Mouse (Mus musculus) neural tube, embryonic 11.5 days (tissue): ENCODE results near the gene Nxf1. TPM values are rescaled to one million over a fixed set of nuclear protein-coding genes. Genes with fewer than 3 reads are reported as not detected.

ENCODE experiments used
- ATAC-seq: fragments of 200-750 bp; cut with Nextera tagmentation; 2 replicates; pipeline ENCODE4 v1.8.0; 2017; ENCODE audit warnings: moderate number of reproducible peaks, mild to moderate bottlenecking, moderate TSS enrichment, moderate library complexity; ENCODE audit not compliant: insufficient read depth, low FRiP score, low TSS enrichment
- DNase-seq: peaks from one replicate; pipeline ENCODE4 v3.0.0-alpha.2; 2015; ENCODE audit warnings: low spot score
- H3K27ac ChIP-seq: fragments of 300-500 bp; sonication (generic); 2 replicates; pipeline ENCODE4 v1.5.1; 2014; ENCODE audit warnings: low read depth, mild to moderate bottlenecking, low read length
- H3K27me3 ChIP-seq: fragments of 300-500 bp; sonication (generic); 2 replicates; pipeline ENCODE4 v1.6.1; 2014; ENCODE audit warnings: mild to moderate bottlenecking, low read length, mixed read lengths; ENCODE audit not compliant: control insufficient read depth, insufficient read depth
- H3K36me3 ChIP-seq: fragments of 300-500 bp; sonication (generic); 2 replicates; pipeline ENCODE4 v1.6.1; 2014; ENCODE audit warnings: mild to moderate bottlenecking, low read length, moderate library complexity, mixed read lengths; ENCODE audit not compliant: control insufficient read depth, insufficient read depth
- H3K4me1 ChIP-seq: fragments of 300-500 bp; sonication (generic); 2 replicates; pipeline ENCODE4 v1.6.1; 2014; ENCODE audit warnings: low read length, mixed read lengths; ENCODE audit not compliant: control insufficient read depth, insufficient read depth
- H3K4me2 ChIP-seq: fragments of 300-500 bp; sonication (generic); 2 replicates; pipeline ENCODE4 v1.6.1; 2014; ENCODE audit warnings: low read depth, mild to moderate bottlenecking, moderate library complexity
- H3K4me3 ChIP-seq: fragments of 300-500 bp; sonication (generic); 2 replicates; pipeline ENCODE4 v1.5.1; 2014; ENCODE audit warnings: low read depth, low read length
- H3K9ac ChIP-seq: fragments of 300-500 bp; sonication (generic); 2 replicates; pipeline ENCODE4 v1.6.1; 2014; ENCODE audit warnings: mild to moderate bottlenecking, low read length
- H3K9me3 ChIP-seq: fragments of 300-500 bp; sonication (generic); 2 replicates; pipeline ENCODE4 v1.6.1; 2016; ENCODE audit warnings: low read length; ENCODE audit not compliant: control insufficient read depth
- WGBS: fragments of 180-500 bp; shearing (Covaris S2); extraction: QIAGEN DNeasy Blood & Tissue Kit; methylation state at CpG from one replicate; pipeline ENCODE4 v1.1.7; 2014; 5-methylcytosine and 5-hydroxymethylcytosine counted together
- microRNA-seq: library from miRNA; unstranded; fragments of <30 nt; microRNA quantifications from one replicate; pipeline ENCODE4, GENCODE M21; 2016
- polyA plus RNA-seq: library from polyadenylated mRNA; unstranded; fragments of >200 nt; fragmentation: Nextera tagmentation; extraction: Ambion mirVana; gene quantifications from 2 replicates; pipeline ENCODE4 v1.2.1, GENCODE M21; 2014

The Nxf1 gene
- polyA plus RNA-seq, 1 experiment from 2014 or later, result 245 TPM

GRCm38 (mm10) chr19:8817001-8817400 is 60.1 kb downstream of the Nxf1 start:
- Histone ChIP-seq H3K4me1 (peaks cover 22% of the 10 kb centered on the region), H3K27me3 (no peaks in the 10 kb centered on the region), H3K9ac (no peak overlapping the region), H3K4me2 (no peak overlapping the region; the same call in 1 of the 2 replicates), H3K9me3 (no peaks in the 10 kb centered on the region), H3K4me3 (no peak overlapping the region), H3K27ac (no peak overlapping the region), H3K36me3 (peaks cover 9% of the 10 kb centered on the region; the same call in 1 of the 2 replicates)
- no peak for DNase-seq
- WGBS, result 87% methylated on average over 3 of the region's 3 CpGs
- ATAC-seq, result no peak

- H3K9ac ChIP-seq, result peak overlapping the region; percentile 58
- ATAC-seq, result no peak
- H3K36me3 ChIP-seq, result peaks cover 5% of the 10 kb centered on the region; the same call in 1 of the 2 replicates
- DNase-seq, result no peak
- H3K27me3 ChIP-seq, result no peaks in the 10 kb centered on the region
- H3K27ac ChIP-seq, result peak overlapping the region; percentile 98
- H3K4me1 ChIP-seq, result peaks cover 30% of the 10 kb centered on the region
- 31% methylated on average over 14 of the region's 14 CpGs for WGBS
- H3K9me3 ChIP-seq, result no peaks in the 10 kb centered on the region
- peak overlapping the region; percentile 98 for H3K4me2 ChIP-seq
- H3K4me3 ChIP-seq, result peak overlapping the region; percentile 88
Observed at GRCm38 (mm10) chr19:8818301-8818798, 61.5 kb downstream of the Nxf1 start.

DNA sequence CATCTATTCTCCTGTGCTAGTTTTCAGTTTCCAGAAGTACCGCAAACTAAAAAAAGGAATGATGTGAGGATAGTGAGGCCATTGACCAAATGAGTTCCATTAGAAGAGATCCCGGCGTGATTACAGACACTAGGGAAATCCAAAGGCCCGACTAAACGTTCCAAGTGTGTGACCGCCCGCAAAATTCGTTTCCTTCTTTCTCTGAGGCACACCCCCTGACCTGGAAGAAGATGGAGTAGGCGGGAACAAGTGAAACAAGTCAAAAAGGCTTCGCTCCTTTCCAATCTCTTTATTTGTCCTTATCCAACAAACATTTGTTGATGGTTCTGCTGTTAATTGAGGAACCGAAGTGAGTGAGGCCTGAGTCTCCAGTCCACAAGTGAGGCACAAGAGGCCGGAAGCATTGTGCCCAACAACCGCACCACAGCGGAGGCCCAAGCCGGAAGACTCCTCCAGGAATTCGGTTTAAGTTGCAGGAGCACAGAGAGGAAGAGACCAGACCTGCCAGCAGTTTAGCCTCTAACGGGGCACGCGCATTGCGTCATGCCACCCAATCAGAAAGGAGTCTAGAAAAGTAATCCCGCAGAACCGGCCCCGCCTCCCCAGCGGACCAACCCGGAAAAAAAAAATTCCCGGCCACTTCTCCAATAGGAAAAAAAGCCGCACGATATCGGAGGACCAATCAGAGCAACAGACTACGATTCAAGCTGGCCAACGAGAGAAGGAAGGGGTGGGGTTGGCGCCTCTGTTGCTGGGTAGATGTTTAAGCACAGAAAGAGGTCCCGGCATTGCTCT is 62.1 kb downstream of the Nxf1 start, which contains the start of gene Ttc9c:
Ttc9c (minus strand) TSS at position 533 of the 795 bp plus-strand sequence.
- no peaks in the 10 kb centered on the region for H3K9me3 ChIP-seq
- H3K9ac ChIP-seq, result peak within 1 kb of the TSS; percentile 94
- DNase-seq (peak; percentile 97), ATAC-seq (peak; percentile 93)
- H3K4me1 ChIP-seq, result peaks cover 30% of the 10 kb centered on the region
- peaks cover 5% of the 10 kb centered on the region; the same call in 1 of the 2 replicates for H3K36me3 ChIP-seq
- H3K4me3 ChIP-seq, result peak within 1 kb of the TSS; percentile 88
- H3K27me3 ChIP-seq, result no peaks in the 10 kb centered on the region
- peak within 1 kb of the TSS; percentile 98 for H3K4me2 ChIP-seq
- WGBS, result under 1% methylated on average over 33 of the region's 33 CpGs
- peak within 1 kb of the TSS; percentile 98 for H3K27ac ChIP-seq

- DNase-seq (peak; percentile 98), ATAC-seq (peak; percentile 94)
- Histone ChIP-seq H3K9ac (peak within 1 kb of the TSS; percentile 94), H3K36me3 (peaks cover 6% of the 10 kb centered on the region; the same call in 1 of the 2 replicates), H3K27me3 (no peaks in the 10 kb centered on the region), H3K4me2 (peak within 1 kb of the TSS; percentile 98), H3K4me1 (peaks cover 30% of the 10 kb centered on the region), H3K9me3 (no peaks in the 10 kb centered on the region), H3K4me3 (peak within 1 kb of the TSS; percentile 88), H3K27ac (peak within 1 kb of the TSS; percentile 98)
- WGBS, result under 1% methylated on average over 77 of the region's 83 CpGs
Observed at GRCm38 (mm10) chr19:8819596-8820423, 62.9 kb downstream of the Nxf1 start, which contains the start of gene Hnrnpul2. Gene Hnrnpul2, plus strand, starts transcription at chr19:8820010.

Small RNA genes within 50 kb of the gene (microRNA-seq; reads per million reads assigned to microRNA genes)
- gene Mir6992, result not detected

Other genes starting within 250 kb of the Nxf1 start
- 0.20 TPM in 1 of 2 replicates, not detected in the other for gene Slc22a8, start 165.8 kb upstream of the Nxf1 start, polyA plus RNA-seq
- 0.53 and 0.69 TPM in 2 replicates for gene Slc22a6, start 139.0 kb upstream of the Nxf1 start, polyA plus RNA-seq
- gene Chrm1, start 93.3 kb upstream of the Nxf1 start, polyA plus RNA-seq, result 0.05 TPM in 2 replicates
- 132 and 135 TPM in 2 replicates for gene Slc3a2, start 33.7 kb upstream of the Nxf1 start, polyA plus RNA-seq
- gene Wdr74, start 21.2 kb upstream of the Nxf1 start, polyA plus RNA-seq, result 87.8 and 92.8 TPM in 2 replicates
- 1.4 and 2.1 TPM in 2 replicates for gene 1700092M07Rik, start 16.4 kb upstream of the Nxf1 start, polyA plus RNA-seq
- 97.6 and 103 TPM in 2 replicates for gene Stx5a, start 15.7 kb upstream of the Nxf1 start, polyA plus RNA-seq
- 181 and 195 TPM in 2 replicates for gene Tmem223, start 13.9 kb downstream of the Nxf1 start, polyA plus RNA-seq
- gene Tmem179b, start 17.4 kb downstream of the Nxf1 start, polyA plus RNA-seq, result 41.8 and 46.7 TPM in 2 replicates
- 20.7 and 22.4 TPM in 2 replicates for gene Taf6l, start 29.3 kb downstream of the Nxf1 start, polyA plus RNA-seq
- gene Polr2g, start 41.5 kb downstream of the Nxf1 start, polyA plus RNA-seq, result 172 and 182 TPM in 2 replicates
- 6.6 and 7.2 TPM in 2 replicates for gene Zbtb3, start 45.5 kb downstream of the Nxf1 start, polyA plus RNA-seq
- gene Ttc9c, start 62.3 kb downstream of the Nxf1 start, polyA plus RNA-seq, result 50.6 and 51.6 TPM in 2 replicates
- 5.7 and 6.1 TPM in 2 replicates for gene Hnrnpul2, start 62.9 kb downstream of the Nxf1 start, polyA plus RNA-seq
- gene AC129217.1, start 72.7 kb downstream of the Nxf1 start, polyA plus RNA-seq, result 0.57 TPM in 1 of 2 replicates, not detected in the other
- 54.1 and 55.3 TPM in 2 replicates for gene Bscl2, start 80.4 kb downstream of the Nxf1 start, polyA plus RNA-seq
- 137 and 151 TPM in 2 replicates for gene Gng3, start 82.1 kb downstream of the Nxf1 start, polyA plus RNA-seq
- gene Lrrn4cl, start 93.7 kb downstream of the Nxf1 start, polyA plus RNA-seq, result 0.32 and 0.44 TPM in 2 replicates
- 182 and 186 TPM in 2 replicates for gene Ubxn1, start 114.4 kb downstream of the Nxf1 start, polyA plus RNA-seq
- gene Uqcc3, start 123.8 kb downstream of the Nxf1 start, polyA plus RNA-seq, result 52.9 and 55.0 TPM in 2 replicates
- 93.5 and 93.8 TPM in 2 replicates for gene Lbhd1, start 126.7 kb downstream of the Nxf1 start, polyA plus RNA-seq
- not detected in 2 replicates for gene Gm49403, start 126.9 kb downstream of the Nxf1 start, polyA plus RNA-seq
- 103 and 112 TPM in 2 replicates for gene 1810009A15Rik, start 131.8 kb downstream of the Nxf1 start, polyA plus RNA-seq
- not detected in 2 replicates for gene Gm49416, start 131.9 kb downstream of the Nxf1 start, polyA plus RNA-seq
- 40.8 and 49.9 TPM in 2 replicates for gene Ints5, start 135.9 kb downstream of the Nxf1 start, polyA plus RNA-seq
- gene Ganab, start 141.0 kb downstream of the Nxf1 start, polyA plus RNA-seq, result 116 and 128 TPM in 2 replicates
- 50.6 and 59.0 TPM in 2 replicates for gene B3gat3, start 163.3 kb downstream of the Nxf1 start, polyA plus RNA-seq
- gene Rom1, start 172.3 kb downstream of the Nxf1 start, polyA plus RNA-seq, result 0.88 and 1.2 TPM in 2 replicates
- 7.9 and 9.3 TPM in 2 replicates for gene Eml3, start 172.5 kb downstream of the Nxf1 start, polyA plus RNA-seq
- 55.6 and 57.5 TPM in 2 replicates for gene Mta2, start 184.8 kb downstream of the Nxf1 start, polyA plus RNA-seq
- gene Tut1, start 196.8 kb downstream of the Nxf1 start, polyA plus RNA-seq, result 30.2 and 36.3 TPM in 2 replicates
- gene Eef1g, start 210.0 kb downstream of the Nxf1 start, polyA plus RNA-seq, result 468 and 469 TPM in 2 replicates
- 4.4 and 4.5 TPM in 2 replicates for gene Ahnak, start 232.2 kb downstream of the Nxf1 start, polyA plus RNA-seq